Mouse (Mus musculus) gastrocnemius, postnatal 36 days (tissue): ENCODE data around the gene Rtn4rl1. TPM values are rescaled to one million over a fixed set of nuclear protein-coding genes. Genes with fewer than 3 reads are reported as not detected.
"Not testable (repeated sequence)": the region's sequence is repeated elsewhere in the genome, so short reads cannot be mapped to it uniquely, and the experiment has no call there.

Experiments used
- DNase-seq, 2 experiments: peaks; one replicate each; pipeline ENCODE4 v3.0.0; 2022
- intact Hi-C: fragments of 180-260 bp; cut with DNase I; formaldehyde crosslinking; loops from one replicate; pipeline ENCODE4 v1.15.1; 2025
- total RNA-seq, 2 experiments: library from RNA; stranded (reverse); gene quantifications; 2 replicates each; pipeline ENCODE4 v1.2.3; 2021

Rtn4rl1 gene
- total RNA-seq, 2 experiments from 2014 or later: 1.0 TPM

GRCm38 (mm10) chr11:75263964-75264312 lies 70.4 kb downstream of the Rtn4rl1 start:
- DNase-seq: no peak
- intact Hi-C loops: no loop called here

- intact Hi-C loops: no loop called here
- no peak for DNase-seq
Observed at GRCm38 (mm10) chr11:75264550-75264949, 71.0 kb downstream of the Rtn4rl1 start.

GRCm38 (mm10) chr11:75265545-75265944 lies 72.0 kb downstream of the Rtn4rl1 start:
- intact Hi-C loops: no loop called here
- DNase-seq: no peak

GRCm38 (mm10) chr11:75267826-75268281 lies 74.3 kb downstream of the Rtn4rl1 start:
- intact Hi-C loops: no loop called here
- DNase-seq: peak; percentile 55 to 57

GRCm38 (mm10) chr11:75268492-75268891 lies 74.9 kb downstream of the Rtn4rl1 start:
- intact Hi-C loops: no loop called here
- DNase-seq: peak in 1 of 2 experiments; percentile 28

GRCm38 (mm10) chr11:75269213-75269612 lies 75.6 kb downstream of the Rtn4rl1 start:
- no peak for DNase-seq
- intact Hi-C loops: no loop called here

- intact Hi-C loops: no loop called here
Observed at GRCm38 (mm10) chr11:75270276-75270984, 76.8 kb downstream of the Rtn4rl1 start.

GRCm38 (mm10) chr11:75270985-75271434 lies 77.4 kb downstream of the Rtn4rl1 start:
- intact Hi-C loops: no loop called here

More at GRCm38 (mm10) chr11:75270276-75270984, 76.8 kb downstream of the Rtn4rl1 start:
- DNase-seq: no peak

GRCm38 (mm10) chr11:75273466-75273865 lies 79.9 kb downstream of the Rtn4rl1 start:
- DNase-seq: no peak
- intact Hi-C loops: no loop called here

More at GRCm38 (mm10) chr11:75270985-75271434, 77.4 kb downstream of the Rtn4rl1 start:
- peak in 1 of 2 experiments; percentile 47 for DNase-seq

GRCm38 (mm10) chr11:75275035-75275434 lies 81.5 kb downstream of the Rtn4rl1 start:
- no peak for DNase-seq
- intact Hi-C loops: loop anchor here (5.0 kb wide), 1 partner anchor 33 kb away; no protein-coding TSS in a partner anchor

- DNase-seq: no peak
- intact Hi-C loops: loop anchor here (5.0 kb wide), 1 partner anchor 36 kb away; no protein-coding TSS in a partner anchor
Observed at GRCm38 (mm10) chr11:75278115-75278514, 84.5 kb downstream of the Rtn4rl1 start.

- intact Hi-C loops: loop anchor here (5.0 kb wide), 1 partner anchor 37 kb away; no protein-coding TSS in a partner anchor
- DNase-seq: no peak
Observed at GRCm38 (mm10) chr11:75279013-75279341, 85.4 kb downstream of the Rtn4rl1 start.

- intact Hi-C loops: loop anchor here (5.0 kb wide), 1 partner anchor 37 kb away; no protein-coding TSS in a partner anchor
- no peak for DNase-seq
Observed at GRCm38 (mm10) chr11:75279342-75280065, 85.9 kb downstream of the Rtn4rl1 start.

GRCm38 (mm10) chr11:75280066-75280410 lies 86.5 kb downstream of the Rtn4rl1 start:
- intact Hi-C loops: no loop called here
- DNase-seq: no peak

- DNase-seq: no peak
- intact Hi-C loops: no loop called here
Observed at GRCm38 (mm10) chr11:75280435-75281001, 86.9 kb downstream of the Rtn4rl1 start.

- intact Hi-C loops: no loop called here
- DNase-seq: no peak
Observed at GRCm38 (mm10) chr11:75281380-75282256, 88.0 kb downstream of the Rtn4rl1 start.

GRCm38 (mm10) chr11:75282496-75283120 lies 89.0 kb downstream of the Rtn4rl1 start:
- intact Hi-C loops: no loop called here
- DNase-seq: no peak

- intact Hi-C loops, DNase-seq: not testable (repeated sequence)
Observed at GRCm38 (mm10) chr11:75283784-75284183, 90.2 kb downstream of the Rtn4rl1 start.

GRCm38 (mm10) chr11:75285893-75286467 lies 92.4 kb downstream of the Rtn4rl1 start:
- intact Hi-C loops: no loop called here
- DNase-seq: no peak
